Mouse (Mus musculus) gastrocnemius, postnatal 4 days (tissue): ENCODE measurements around the gene Cdk5rap3. TPM values are rescaled to one million over a fixed set of nuclear protein-coding genes. Genes with fewer than 3 reads are reported as not detected.

Experiments used
- DNase-seq, 2 experiments: peaks; one replicate each; pipeline ENCODE4 v3.0.0; 2021 to 2022; ENCODE audit warnings: low spot score in 2 of 2, mixed read lengths in 2 of 2
- long read RNA-seq, 2 experiments: library from polyadenylated mRNA; stranded (forward); transcript quantifications; one replicate each; pipeline ENCODE4 v2.0.0; 2021
- total RNA-seq, 2 experiments: library from RNA; stranded (reverse); gene quantifications; 2 replicates each; pipeline ENCODE4 v1.2.3; 2021

Gene Cdk5rap3
- 10 to 100 TPM; 39.2 to 45.1 TPM for total RNA-seq
- long read RNA-seq, experiment 1, transcript Cdk5rap3-201 (14 exons, 2,250 nt), result major isoform, 105 of 166 reads
- long read RNA-seq, experiment 1, partial matches to known transcripts, result 30 of 166 reads
- long read RNA-seq, experiment 1, other reads (novel, unspliced or antisense), result 30 of 166 reads
- long read RNA-seq, experiment 2, transcript Cdk5rap3-201 (14 exons, 2,250 nt), result major isoform, 117 of 169 reads
- long read RNA-seq, experiment 2, partial matches to known transcripts, result 20 of 169 reads
- long read RNA-seq, experiment 2, other reads (novel, unspliced or antisense), result 31 of 169 reads

GRCm38 (mm10) chr11:96916044-96916884, at the start of gene Cdk5rap3:
Gene Cdk5rap3, minus strand, starts transcription at chr11:96916496.
- DNase-seq, result peak; percentile 98 to 99

DNA sequence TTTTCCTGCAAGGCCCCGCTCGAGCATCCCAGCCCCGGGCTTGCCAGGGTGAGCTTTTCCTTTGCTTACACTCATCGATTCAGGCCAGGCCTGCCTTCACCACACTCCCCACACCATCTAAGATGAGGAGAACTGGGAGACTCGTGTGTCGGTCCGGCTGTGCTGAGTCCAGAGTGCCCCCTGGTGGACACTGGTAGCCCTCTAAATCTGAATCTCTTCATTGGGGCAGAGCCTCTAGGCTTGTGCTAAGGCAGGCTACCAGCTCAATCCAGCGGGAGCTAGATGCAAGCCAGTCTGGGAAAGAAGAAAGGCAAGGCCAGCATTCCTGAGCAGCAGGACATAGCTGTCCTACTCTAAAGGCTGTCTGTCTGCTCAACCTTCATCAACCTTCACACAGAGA, 47.3 kb upstream of the Cdk5rap3 start:
- peak; percentile 87 to 91 for DNase-seq

GRCm38 (mm10) chr11:96957061-96957805, 40.9 kb upstream of the Cdk5rap3 start:
- DNase-seq, result no peak

GRCm38 (mm10) chr11:96956009-96956724, 39.9 kb upstream of the Cdk5rap3 start:
- peak; percentile 50 to 64 for DNase-seq

DNA sequence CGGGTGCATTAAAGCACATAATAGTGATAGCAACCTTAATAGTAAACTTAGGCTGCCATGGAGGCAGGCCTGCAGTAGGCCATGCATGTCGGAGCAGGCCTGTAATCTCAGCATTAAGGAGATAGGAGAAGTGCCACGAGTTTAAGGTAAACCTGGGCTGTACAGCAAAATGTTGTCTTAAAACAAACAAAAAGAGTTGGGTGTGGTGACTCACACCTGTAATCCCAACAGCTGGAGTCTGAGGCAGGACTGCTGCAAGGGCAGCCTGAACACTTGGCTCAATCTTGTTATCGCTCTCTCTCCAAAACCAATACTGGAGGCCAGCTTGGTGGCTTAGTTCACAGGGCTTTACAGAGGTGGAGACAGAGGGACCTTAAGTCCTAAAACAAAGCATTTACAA, 38.8 kb upstream of the Cdk5rap3 start:
- DNase-seq, result no peak

DNA sequence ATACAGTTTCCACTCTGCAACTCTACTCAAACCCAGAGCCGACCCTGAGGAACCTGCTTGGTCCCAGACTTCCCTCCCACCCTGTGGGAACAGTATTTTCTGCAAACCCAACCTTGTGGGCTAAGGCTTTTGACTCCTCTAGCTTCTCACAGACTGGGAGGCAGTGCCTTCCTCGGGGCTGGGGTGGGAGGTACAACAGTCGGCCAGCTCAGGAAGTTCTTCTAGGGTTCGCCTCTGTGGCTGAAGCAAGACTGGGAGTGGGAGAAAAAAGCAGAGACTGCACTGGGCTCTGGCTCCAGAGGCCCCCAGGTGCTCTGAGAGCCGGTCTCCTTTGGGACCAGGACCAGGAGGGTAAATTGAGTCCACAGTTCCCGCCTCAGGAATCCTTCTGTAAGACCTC, 36.6 kb upstream of the Cdk5rap3 start:
- no peak for DNase-seq

DNA sequence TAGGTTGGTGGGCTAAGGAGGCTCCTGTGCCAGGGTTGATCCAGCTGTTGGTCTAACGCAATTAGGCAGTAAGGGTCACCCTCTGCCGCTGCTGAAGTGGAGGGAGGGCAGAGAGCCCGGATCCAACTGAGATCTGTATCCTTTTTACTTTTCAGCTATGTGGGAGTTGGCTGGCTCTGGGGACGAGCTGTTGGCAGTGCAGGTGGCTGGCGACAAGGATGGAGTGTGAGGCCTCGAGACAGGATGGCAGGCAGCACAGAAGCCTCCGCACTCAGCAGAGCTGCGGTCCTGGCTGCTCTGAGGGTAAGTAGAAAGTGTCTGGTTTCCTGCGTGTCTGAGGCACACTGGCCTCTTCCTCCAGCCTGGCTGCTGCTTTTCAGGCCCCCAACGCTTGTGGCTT, 36.1 kb upstream of the Cdk5rap3 start:
- no peak for DNase-seq

DNA sequence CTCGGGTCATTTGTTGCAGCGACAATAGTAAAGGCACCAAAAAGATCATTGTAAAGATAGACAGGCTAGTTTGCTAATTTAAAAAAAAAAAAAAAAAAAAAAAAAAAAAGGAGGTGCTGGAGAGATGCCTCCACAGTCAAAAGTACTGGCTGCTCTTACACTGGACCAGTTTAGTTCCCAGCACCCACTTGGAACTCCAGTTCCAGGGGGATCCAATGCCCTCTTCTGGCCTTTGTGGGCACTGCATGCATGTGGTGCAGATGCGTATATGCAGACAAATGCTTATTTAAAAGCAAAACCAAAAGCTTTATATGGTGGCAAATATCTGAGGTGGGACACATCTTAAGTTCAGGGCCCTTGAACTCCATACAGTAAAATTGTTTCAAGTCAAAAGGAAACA, 34.5 kb upstream of the Cdk5rap3 start:
- DNase-seq, result no peak

DNA sequence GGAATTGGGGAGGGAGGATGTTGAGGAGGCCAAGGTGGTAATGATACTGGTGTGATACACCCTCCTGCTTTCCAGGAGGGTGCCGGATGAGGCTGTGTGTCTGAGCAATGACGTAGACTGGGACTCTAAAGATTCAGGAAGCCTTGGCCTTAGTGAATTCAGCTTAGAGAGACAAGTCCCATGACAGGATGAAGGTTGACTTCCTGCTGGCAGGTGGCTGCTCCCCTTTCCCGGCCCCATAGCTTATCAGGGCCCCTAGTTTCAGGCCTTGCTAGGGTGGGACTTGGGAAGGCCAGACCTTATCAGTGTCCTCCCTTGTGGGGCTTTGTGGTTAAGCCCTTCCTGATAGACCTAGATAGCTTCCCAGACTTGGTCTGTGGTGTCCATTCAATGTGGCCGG, 31.6 kb upstream of the Cdk5rap3 start:
- no peak for DNase-seq

- no peak for DNase-seq
These were observed 30.2 kb upstream of the Cdk5rap3 start for GRCm38 (mm10) chr11:96946498-96946897.

GRCm38 (mm10) chr11:96944844-96945580, 28.7 kb upstream of the Cdk5rap3 start:
- DNase-seq, result no peak

GRCm38 (mm10) chr11:96943746-96944304, 27.5 kb upstream of the Cdk5rap3 start, which contains the start of gene Pnpo:
Gene Pnpo, minus strand, starts transcription at chr11:96943986.
- DNase-seq, result peak; percentile 56 to 84

GRCm38 (mm10) chr11:96941989-96942590, 25.8 kb upstream of the Cdk5rap3 start:
- DNase-seq, result no peak

DNA sequence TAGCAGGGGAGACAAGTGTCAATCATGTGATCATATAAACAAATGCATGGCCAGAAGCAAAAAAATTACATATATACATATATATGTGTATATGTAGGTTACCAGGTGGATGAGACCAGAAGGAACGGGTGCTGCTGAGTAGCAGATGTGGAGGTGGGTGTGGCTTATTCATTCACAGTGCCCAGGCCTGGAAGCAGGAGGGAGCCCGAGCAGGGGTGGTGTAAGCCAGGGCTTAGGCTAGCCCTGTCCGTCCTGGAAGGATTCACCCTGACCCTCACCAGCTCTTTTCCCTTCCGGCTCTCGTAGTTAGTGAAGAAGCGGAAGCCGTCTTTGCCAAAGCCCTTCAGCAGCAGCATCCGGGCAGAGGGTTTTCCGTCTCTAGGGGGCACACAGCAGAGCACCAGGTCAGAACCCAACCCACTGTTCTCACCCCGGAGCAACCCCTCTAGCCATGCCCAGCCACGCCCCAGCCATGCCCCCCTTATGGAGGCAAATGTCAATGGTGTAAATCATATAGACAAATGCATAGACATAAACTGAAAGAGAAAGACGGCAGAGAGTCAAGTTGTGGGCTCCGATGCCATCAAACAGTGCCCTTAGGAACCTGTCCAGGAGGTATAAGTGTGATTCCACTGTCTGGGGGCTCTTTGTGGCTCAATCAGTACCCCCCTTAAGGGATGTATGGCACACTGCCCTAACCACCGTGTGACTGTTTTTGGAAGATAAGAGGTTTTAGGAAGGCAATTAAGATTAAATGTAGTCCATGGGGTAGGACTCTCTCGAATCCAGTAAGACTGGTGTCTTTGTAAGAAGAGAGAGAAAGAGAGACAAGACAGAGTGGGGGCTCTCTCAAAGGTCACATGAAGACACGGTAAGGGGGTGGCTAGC, 24.5 kb upstream of the Cdk5rap3 start:
- DNase-seq, result no peak

DNA sequence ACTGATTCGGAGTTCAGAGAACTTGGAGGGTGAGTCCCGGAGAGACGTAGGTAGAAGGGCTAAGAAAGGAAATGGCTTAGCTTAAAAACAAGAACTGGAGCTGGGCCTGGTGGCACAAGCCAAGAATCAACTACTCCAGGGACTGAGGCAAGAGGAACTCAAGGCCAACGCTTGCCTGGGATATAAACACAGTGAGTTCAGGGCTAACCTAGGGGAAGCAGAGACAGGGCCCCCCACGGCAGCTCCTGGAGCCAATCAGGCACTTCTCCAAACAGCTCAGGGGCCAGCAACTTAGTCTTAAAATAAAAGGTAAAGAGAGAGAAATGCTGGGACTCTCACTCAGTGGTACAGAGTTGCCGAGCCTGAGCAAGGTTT, 22.1 kb upstream of the Cdk5rap3 start:
- DNase-seq, result no peak

GRCm38 (mm10) chr11:96937549-96938425, 21.5 kb upstream of the Cdk5rap3 start:
- peak in 1 of 2 experiments; percentile 55 for DNase-seq

DNA sequence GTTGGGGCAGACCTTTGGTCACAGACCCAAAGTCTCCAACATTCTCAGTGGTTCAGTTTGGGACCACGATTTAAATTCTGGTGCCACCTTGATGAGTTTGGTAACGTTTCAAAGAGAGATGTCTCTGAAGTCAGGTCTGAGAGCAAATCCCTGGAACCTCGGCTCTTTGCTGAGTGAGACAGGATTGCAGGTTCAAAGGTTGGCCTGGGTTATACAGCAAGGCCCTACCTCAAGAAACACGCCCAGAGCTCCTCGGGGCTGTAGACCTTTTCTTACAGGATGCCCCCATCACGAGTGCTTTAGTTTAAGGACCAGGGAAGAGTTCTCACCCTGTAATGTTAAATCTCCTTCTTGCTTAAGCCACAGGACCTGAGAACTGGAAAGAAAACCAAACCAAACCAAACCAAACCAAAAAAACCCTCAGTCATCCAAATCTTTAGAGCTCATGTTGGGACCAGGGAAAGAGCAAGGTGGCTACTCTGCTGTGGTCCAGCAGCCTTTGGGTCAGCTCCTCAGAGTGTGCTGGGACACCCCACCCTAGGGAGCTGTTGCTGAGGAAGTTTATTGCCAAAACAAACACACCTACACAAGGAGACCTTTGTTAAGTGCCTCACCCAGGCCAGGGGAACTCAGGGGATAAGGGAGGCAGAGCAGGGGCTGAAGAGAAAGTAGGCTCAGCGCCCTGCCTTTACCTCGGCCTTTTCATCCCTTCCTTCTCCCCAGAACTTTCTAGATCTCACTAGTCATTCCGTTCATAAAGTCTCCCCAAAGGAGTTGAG, 19.8 kb upstream of the Cdk5rap3 start:
- no peak for DNase-seq
